Mouse (Mus musculus) embryonic fibroblast, embryonic 13.5 days (primary cell): ENCODE measurements around the gene Spata33.

Experiments
- CTCF ChIP-seq: IDR thresholded peaks from 2 replicates; pipeline ENCODE4 v1.5.1; 2011; ENCODE audit warnings: mild to moderate bottlenecking, control low read depth, low read length, moderate library complexity, borderline replicate concordance; ENCODE audit not compliant: insufficient read depth
- POLR2A ChIP-seq: IDR thresholded peaks from 2 replicates; pipeline ENCODE4 v1.6.1; 2011; ENCODE audit warnings: low read depth, mild to moderate bottlenecking, control low read depth, low read length, moderate library complexity

GRCm38 (mm10) chr8:123267926-123268656 lies 55.5 kb downstream of the Spata33 start:
- no peak for TF ChIP-seq CTCF
- no peak for TF ChIP-seq POLR2A
